Mouse (Mus musculus): ENCODE data around the gene Trp63. TPM values are rescaled to one million over a fixed set of nuclear protein-coding genes. Genes with fewer than 3 reads are reported as not detected.

Gene Trp63
- total and polyA plus RNA-seq, 2 experiments from 2014 or later: 0.05 to 0.11 TPM

DNA sequence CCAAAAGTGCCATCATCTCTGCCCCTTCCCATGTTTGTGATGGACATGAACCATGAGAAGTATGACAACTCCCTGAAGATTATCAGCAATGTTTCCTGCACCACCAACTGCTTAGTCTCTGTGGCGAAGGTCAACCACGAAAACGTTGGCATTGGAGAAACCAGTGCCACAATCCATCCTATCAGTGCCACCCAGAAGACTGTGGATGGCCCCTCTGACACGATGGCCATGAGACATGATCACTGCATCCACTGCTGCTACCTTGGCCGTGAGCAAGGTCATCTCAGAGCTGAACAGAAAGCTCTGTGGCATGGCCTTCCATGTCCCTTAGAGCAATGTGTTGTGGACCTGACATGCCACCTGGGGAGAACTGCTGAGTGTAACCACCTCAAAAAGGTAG is 43.4 kb downstream of the Trp63 start:
- ATAC-seq (no peak), DNase-seq (ENCODE audit: low spot score) (no peak)
- 94% methylated on average over 5 of the region's 5 CpGs for WGBS
- no peaks in the 10 kb centered on the region for H3K36me3 ChIP-seq (ENCODE audit: insufficient read depth, low read length)
- no peaks in the 10 kb centered on the region for H3K27me3 ChIP-seq (ENCODE audit: insufficient read depth, low read length)
- no peaks in the 10 kb centered on the region for H3K9me3 ChIP-seq (ENCODE audit: low read length)
- no peak overlapping the region for H3K4me3 ChIP-seq (ENCODE audit: low read length)
- H3K4me2 ChIP-seq (ENCODE audit: low read depth, low read length): no peak overlapping the region
- no peak overlapping the region for H3K9ac ChIP-seq (replicated peaks; ENCODE audit: low read length)
- no peak for TF ChIP-seq CTCF (IDR thresholded peaks at IDR 0.05; ENCODE audit: low read depth)
- H3K27ac ChIP-seq: no peak overlapping the region
- H3K4me1 ChIP-seq (ENCODE audit: insufficient read depth, low read length): no peaks in the 10 kb centered on the region

DNA sequence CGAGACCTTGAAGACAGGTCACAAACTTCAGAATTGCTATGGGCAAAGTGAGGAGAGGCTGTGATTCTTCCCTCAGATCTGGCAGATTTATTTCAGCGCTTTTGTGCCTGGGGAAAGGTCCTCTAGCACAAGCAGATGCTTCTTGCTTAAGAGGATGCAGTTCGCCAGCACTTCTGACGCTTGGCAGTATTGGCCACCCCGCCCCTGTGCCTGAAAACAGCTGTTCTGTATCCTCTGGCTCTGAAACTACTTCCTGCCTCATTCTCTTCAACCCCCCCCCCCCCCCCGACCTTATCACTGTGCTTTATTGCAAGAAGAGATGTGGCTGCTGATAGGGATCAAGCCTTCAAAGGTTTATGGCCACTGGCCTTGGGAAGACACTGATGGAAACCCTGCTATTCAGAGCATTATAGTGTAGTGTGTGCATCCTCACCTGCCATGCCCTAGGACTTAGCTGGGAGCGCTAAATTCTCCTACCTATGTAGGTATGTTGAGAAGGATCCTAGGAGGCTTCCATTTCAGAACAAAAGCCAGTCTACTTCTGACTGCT is 44.5 kb downstream of the Trp63 start:
- H3K4me2 ChIP-seq (ENCODE audit: low read depth, low read length): no peak overlapping the region
- H3K27me3 ChIP-seq (ENCODE audit: insufficient read depth, low read length): no peaks in the 10 kb centered on the region
- no peaks in the 10 kb centered on the region for H3K36me3 ChIP-seq (ENCODE audit: insufficient read depth, low read length)
- TF ChIP-seq CTCF (IDR thresholded peaks at IDR 0.05; ENCODE audit: low read depth): no peak
- H3K4me3 ChIP-seq (ENCODE audit: low read length): no peak overlapping the region
- no peak for DNase-seq (ENCODE audit: low spot score)
- H3K9me3 ChIP-seq (ENCODE audit: low read length): no peaks in the 10 kb centered on the region
- H3K27ac ChIP-seq: no peak overlapping the region
- no peak overlapping the region for H3K9ac ChIP-seq (replicated peaks; ENCODE audit: low read length)
- no peaks in the 10 kb centered on the region for H3K4me1 ChIP-seq (ENCODE audit: insufficient read depth, low read length)
- no peak for ATAC-seq
- 76% methylated on average over 7 of the region's 7 CpGs for WGBS

- no peaks in the 10 kb centered on the region for H3K9me3 ChIP-seq (ENCODE audit: low read length)
- no peak overlapping the region for H3K4me2 ChIP-seq (ENCODE audit: low read depth, low read length)
- no peaks in the 10 kb centered on the region for H3K4me1 ChIP-seq (ENCODE audit: insufficient read depth, low read length)
- H3K27me3 ChIP-seq (ENCODE audit: insufficient read depth, low read length): no peaks in the 10 kb centered on the region
- WGBS: 66% methylated on average over 3 of the region's 3 CpGs
- TF ChIP-seq CTCF (IDR thresholded peaks at IDR 0.05; ENCODE audit: low read depth): no peak
- no peak for ATAC-seq
- no peak overlapping the region for H3K4me3 ChIP-seq (ENCODE audit: low read length)
- DNase-seq (ENCODE audit: low spot score): peak; percentile 13
- no peaks in the 10 kb centered on the region for H3K36me3 ChIP-seq (ENCODE audit: insufficient read depth, low read length)
- no peak overlapping the region for H3K9ac ChIP-seq (replicated peaks; ENCODE audit: low read length)
- no peak overlapping the region; the same call in 1 of the 2 replicates for H3K27ac ChIP-seq
These were observed 53.3 kb downstream of the Trp63 start for GRCm38 (mm10) chr16:25736912-25737311.

GRCm38 (mm10) chr16:25737623-25738050 is 54.1 kb downstream of the Trp63 start:
- ATAC-seq (peak; percentile 53; the same call in 1 of the 2 replicates), DNase-seq (ENCODE audit: low spot score) (peak; percentile 39)
- Histone ChIP-seq H3K4me3 (ENCODE audit: low read length) (no peak overlapping the region), H3K4me2 (ENCODE audit: low read depth, low read length) (no peak overlapping the region), H3K9ac (replicated peaks; ENCODE audit: low read length) (no peak overlapping the region), H3K9me3 (ENCODE audit: low read length) (no peaks in the 10 kb centered on the region), H3K36me3 (ENCODE audit: insufficient read depth, low read length) (no peaks in the 10 kb centered on the region), H3K27me3 (ENCODE audit: insufficient read depth, low read length) (no peaks in the 10 kb centered on the region), H3K27ac (peak overlapping the region; percentile 8; the same call in 1 of the 2 replicates), H3K4me1 (ENCODE audit: insufficient read depth, low read length) (no peaks in the 10 kb centered on the region)
- no peak for TF ChIP-seq CTCF (IDR thresholded peaks at IDR 0.05; ENCODE audit: low read depth)
- WGBS: 26% methylated on average over 6 of the region's 6 CpGs

- H3K9me3 ChIP-seq (ENCODE audit: low read length): no peaks in the 10 kb centered on the region
- no peak for TF ChIP-seq CTCF (IDR thresholded peaks at IDR 0.05; ENCODE audit: low read depth)
- no peaks in the 10 kb centered on the region for H3K27me3 ChIP-seq (ENCODE audit: insufficient read depth, low read length)
- H3K4me2 ChIP-seq (ENCODE audit: low read depth, low read length): no peak overlapping the region
- no peaks in the 10 kb centered on the region for H3K4me1 ChIP-seq (ENCODE audit: insufficient read depth, low read length)
- no peak overlapping the region for H3K27ac ChIP-seq
- H3K4me3 ChIP-seq (ENCODE audit: low read length): no peak overlapping the region
- no peak for ATAC-seq
- no peaks in the 10 kb centered on the region for H3K36me3 ChIP-seq (ENCODE audit: insufficient read depth, low read length)
- DNase-seq (ENCODE audit: low spot score): no peak
- 36% methylated on average over 3 of the region's 3 CpGs for WGBS
- H3K9ac ChIP-seq (replicated peaks; ENCODE audit: low read length): no peak overlapping the region
These were observed 63.2 kb downstream of the Trp63 start for GRCm38 (mm10) chr16:25746807-25747206.

- ATAC-seq (no peak), DNase-seq (ENCODE audit: low spot score) (no peak)
- Histone ChIP-seq H3K4me3 (ENCODE audit: low read length) (no peak overlapping the region), H3K4me2 (ENCODE audit: low read depth, low read length) (no peak overlapping the region), H3K9me3 (ENCODE audit: low read length) (no peaks in the 10 kb centered on the region), H3K9ac (replicated peaks; ENCODE audit: low read length) (no peak overlapping the region), H3K4me1 (ENCODE audit: insufficient read depth, low read length) (no peaks in the 10 kb centered on the region), H3K27ac (no peak overlapping the region), H3K36me3 (ENCODE audit: insufficient read depth, low read length) (no peaks in the 10 kb centered on the region), H3K27me3 (ENCODE audit: insufficient read depth, low read length) (no peaks in the 10 kb centered on the region)
- WGBS: 57% methylated on average over 11 of the region's 11 CpGs
- no peak for TF ChIP-seq CTCF (IDR thresholded peaks at IDR 0.05; ENCODE audit: low read depth)
These were observed 68.3 kb downstream of the Trp63 start for GRCm38 (mm10) chr16:25751866-25752265.

DNA sequence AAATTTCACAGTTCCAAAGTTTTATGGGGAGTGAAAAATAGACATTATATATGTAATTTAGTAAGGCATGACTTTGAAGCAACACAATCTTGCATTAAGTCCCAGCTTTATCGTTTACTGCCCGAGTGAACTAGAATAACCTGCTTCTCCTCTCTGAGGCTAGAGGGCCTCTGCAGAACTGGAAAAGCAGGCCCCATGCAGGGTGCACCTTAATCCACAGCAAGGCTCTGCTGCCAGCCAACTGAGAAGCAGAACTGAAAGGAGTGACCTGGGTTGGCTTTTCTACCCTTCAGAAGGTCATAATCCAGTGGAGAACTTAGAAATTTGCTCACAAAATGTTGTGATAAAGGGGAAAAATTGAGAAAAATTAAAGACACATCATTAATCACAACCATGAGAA is 74.5 kb downstream of the Trp63 start:
- Histone ChIP-seq H3K36me3 (ENCODE audit: insufficient read depth, low read length) (no peaks in the 10 kb centered on the region), H3K4me2 (ENCODE audit: low read depth, low read length) (no peak overlapping the region), H3K27me3 (ENCODE audit: insufficient read depth, low read length) (no peaks in the 10 kb centered on the region), H3K9me3 (ENCODE audit: low read length) (no peaks in the 10 kb centered on the region), H3K9ac (replicated peaks; ENCODE audit: low read length) (no peak overlapping the region), H3K27ac (no peak overlapping the region), H3K4me1 (ENCODE audit: insufficient read depth, low read length) (no peaks in the 10 kb centered on the region), H3K4me3 (ENCODE audit: low read length) (no peak overlapping the region)
- no peak for DNase-seq (ENCODE audit: low spot score)
- 84% methylated on average over 2 of the region's 2 CpGs for WGBS
- no peak for ATAC-seq
- no peak for TF ChIP-seq CTCF (IDR thresholded peaks at IDR 0.05; ENCODE audit: low read depth)
